ENCODE assay signal across 7 mouse cellular contexts in genomic region chr15:99259730-99260252, GRCm38 (mm10). TPM values are rescaled to one million over a fixed set of nuclear protein-coding genes. Genes with fewer than 3 reads are reported as not detected.
DNase-seq lines count a peak whose midpoint lies in the region; ATAC-seq lines count a peak whose summit lies in the region.

No protein-coding gene starts in this region.

- H3K27me3 ChIP-seq in hindbrain, embryonic 13.5 days, result no peaks in the 10 kb centered on the region
- H3K27me3 ChIP-seq in limb, embryonic 10.5 days (ENCODE audit: low read depth, poor library complexity, severe bottlenecking), result no peaks in the 10 kb centered on the region; the same call in 1 of the 2 replicates
- no peaks in the 10 kb centered on the region for H3K27me3 ChIP-seq in midbrain, embryonic 10.5 days (ENCODE audit: low read depth, poor library complexity, severe bottlenecking)

- 0 out of 2 replicates have a peak overlapping the region, but pooled peaks have one; percentile 19 for H3K9ac ChIP-seq in hindbrain, embryonic 13.5 days

- H3K9me3 ChIP-seq in hindbrain, embryonic 13.5 days, result no peaks in the 10 kb centered on the region
- H3K9me3 ChIP-seq in limb, embryonic 10.5 days (replicated peaks), result no peaks in the 10 kb centered on the region
- H3K9me3 ChIP-seq in midbrain, embryonic 10.5 days (replicated peaks), result no peaks in the 10 kb centered on the region

- H3K36me3 ChIP-seq in hindbrain, embryonic 13.5 days, result no peaks in the 10 kb centered on the region
- no peaks in the 10 kb centered on the region for H3K36me3 ChIP-seq in limb, embryonic 10.5 days
- no peaks in the 10 kb centered on the region for H3K36me3 ChIP-seq in midbrain, embryonic 10.5 days

- H3K27ac ChIP-seq in hindbrain, embryonic 13.5 days, result 0 out of 2 replicates have a peak overlapping the region, but pooled peaks have one; percentile 5
- peak overlapping the region; percentile 19; the same call in 1 of the 2 replicates for H3K27ac ChIP-seq in limb, embryonic 10.5 days
- peak overlapping the region; percentile 67 for H3K27ac ChIP-seq in midbrain, embryonic 10.5 days (replicated peaks)

- DNase-seq in NIH3T3 (ENCODE audit: low read depth), result peak; percentile 93
- DNase-seq in c-Kit-positive CD71-negative TER-119-negative erythroid progenitor cells, embryonic 14.5 days (ENCODE audit: low read depth), result peak; percentile 62
- peak; percentile 83 for DNase-seq in gastrocnemius, adult 18-20 months (ENCODE audit: low spot score)
- peak; percentile 77 for DNase-seq in limb, embryonic 10.5 days (ENCODE audit: low spot score)
- peak; percentile 89 for DNase-seq in midbrain, embryonic 10.5 days (ENCODE audit: low spot score)
- peak; percentile 14 for DNase-seq in spleen, adult 12 weeks (ENCODE audit: low spot score)

- no peak for ATAC-seq in hindbrain, embryonic 13.5 days (ENCODE audit: low FRiP score)

- H3K4me3 ChIP-seq in hindbrain, embryonic 13.5 days, result 0 out of 2 replicates have a peak overlapping the region, but pooled peaks have one; percentile 2
- peak overlapping the region; percentile 19 for H3K4me3 ChIP-seq in limb, embryonic 10.5 days
- H3K4me3 ChIP-seq in midbrain, embryonic 10.5 days, result peak overlapping the region; percentile 39

- 1% methylated on average over 7 of the region's 10 CpGs for WGBS in hindbrain, embryonic 13.5 days
- WGBS in limb, embryonic 10.5 days, result 1% methylated on average over 9 of the region's 10 CpGs
- 1% methylated on average over 9 of the region's 10 CpGs for WGBS in midbrain, embryonic 10.5 days

- H3K4me2 ChIP-seq in hindbrain, embryonic 13.5 days, result peak overlapping the region; percentile 38

- peaks cover 3% of the 10 kb centered on the region; the same call in 1 of the 2 replicates for H3K4me1 ChIP-seq in hindbrain, embryonic 13.5 days (replicated peaks)
- peaks cover 12% of the 10 kb centered on the region for H3K4me1 ChIP-seq in limb, embryonic 10.5 days
- peaks cover 18% of the 10 kb centered on the region for H3K4me1 ChIP-seq in midbrain, embryonic 10.5 days

RNA-seq across cellular contexts. Expression of gene Mcrs1, which starts 8.0 kb away (rescaled TPM):
- total RNA-seq in gastrocnemius, adult 18-20 months (2021), result 10 to 100 TPM; 22.1 to 25.2 TPM
- 195 and 208 TPM in 2 replicates for polyA plus RNA-seq in hindbrain, embryonic 13.5 days (2015; fragmentation: Nextera tagmentation; extraction: Ambion mirVana)
- 180 and 190 TPM in 2 replicates for polyA plus RNA-seq in limb, embryonic 10.5 days (2016; fragmentation: Nextera tagmentation; extraction: Ambion mirVana)
- 202 and 215 TPM in 2 replicates for polyA plus RNA-seq in midbrain, embryonic 10.5 days (2016; fragmentation: Nextera tagmentation; extraction: Ambion mirVana)

RNA-seq across cellular contexts. Expression of gene Prpf40b, which starts 35.1 kb away (rescaled TPM):
- total RNA-seq in gastrocnemius, adult 18-20 months (2021), result 10 to 100 TPM; 21.9 to 25.4 TPM
- 116 and 124 TPM in 2 replicates for polyA plus RNA-seq in hindbrain, embryonic 13.5 days (2015; fragmentation: Nextera tagmentation; extraction: Ambion mirVana)
- 59.3 and 71.2 TPM in 2 replicates for polyA plus RNA-seq in limb, embryonic 10.5 days (2016; fragmentation: Nextera tagmentation; extraction: Ambion mirVana)
- polyA plus RNA-seq in midbrain, embryonic 10.5 days (2016; fragmentation: Nextera tagmentation; extraction: Ambion mirVana), result 61.2 and 70.7 TPM in 2 replicates

RNA-seq across cellular contexts. Expression of gene Kcnh3, which starts 35.1 kb away (rescaled TPM):
- total RNA-seq in gastrocnemius, adult 18-20 months (2021), result not detected
- 0.52 and 0.91 TPM in 2 replicates for polyA plus RNA-seq in hindbrain, embryonic 13.5 days (2015; fragmentation: Nextera tagmentation; extraction: Ambion mirVana)
- polyA plus RNA-seq in limb, embryonic 10.5 days (2016; fragmentation: Nextera tagmentation; extraction: Ambion mirVana), result 0.15 TPM in 1 of 2 replicates, not detected in the other
- 0.07 TPM in 1 of 2 replicates, not detected in the other for polyA plus RNA-seq in midbrain, embryonic 10.5 days (2016; fragmentation: Nextera tagmentation; extraction: Ambion mirVana)

RNA-seq across cellular contexts. Expression of gene Fam186b, which starts 35.9 kb away (rescaled TPM):
- not detected for total RNA-seq in gastrocnemius, adult 18-20 months (2021)
- polyA plus RNA-seq in hindbrain, embryonic 13.5 days (2015; fragmentation: Nextera tagmentation; extraction: Ambion mirVana), result 0.47 and 0.69 TPM in 2 replicates
- polyA plus RNA-seq in limb, embryonic 10.5 days (2016; fragmentation: Nextera tagmentation; extraction: Ambion mirVana), result 0.21 and 0.29 TPM in 2 replicates
- polyA plus RNA-seq in midbrain, embryonic 10.5 days (2016; fragmentation: Nextera tagmentation; extraction: Ambion mirVana), result 0.11 and 0.19 TPM in 2 replicates

Comparison
In these comparisons a context has a peak if more than half of its experiments do, and no peak if none do; other contexts are left out.
1. DNase-seq: peak in every context shown above with its lines; median percentile 93 in NIH3T3; 89 in midbrain, embryonic 10.5 days; 83 in gastrocnemius, adult 18-20 months; 77 in limb, embryonic 10.5 days; 62 in c-Kit-positive CD71-negative TER-119-negative erythroid progenitor cells, embryonic 14.5 days; 14 in spleen, adult 12 weeks.
2. H3K27ac ChIP-seq: peak in every context shown above with its lines; median percentile 67 in midbrain, embryonic 10.5 days; 19 in limb, embryonic 10.5 days; 5 in hindbrain, embryonic 13.5 days.